Mouse (Mus musculus): ENCODE results near the gene Pnliprp1. TPM values are rescaled to one million over a fixed set of nuclear protein-coding genes. Genes with fewer than 3 reads are reported as not detected.

Gene Pnliprp1
- not detected in 2 replicates for polyA plus RNA-seq (2014; fragmentation: Nextera tagmentation; extraction: Ambion mirVana)

- Histone ChIP-seq H3K4me1 (ENCODE audit: control insufficient read depth, insufficient read depth, low read length) (peaks cover 4% of the 10 kb centered on the region; the same call in 1 of the 2 replicates), H3K27ac (replicated peaks; ENCODE audit: low read depth, low read length) (peak within 1 kb of the TSS; percentile 58), H3K9me3 (ENCODE audit: control insufficient read depth, low read length) (0 out of 2 replicates have a peak, but pooled peaks cover 8% of the 10 kb centered on the region), H3K36me3 (ENCODE audit: control insufficient read depth, insufficient read depth, low read length) (no peaks in the 10 kb centered on the region), H3K27me3 (replicated peaks; ENCODE audit: control insufficient read depth, insufficient read depth, low read length) (no peaks in the 10 kb centered on the region), H3K9ac (ENCODE audit: low read depth, low read length) (no peak within 1 kb of the TSS), H3K4me2 (ENCODE audit: low read depth, low read length) (no peak within 1 kb of the TSS), H3K4me3 (ENCODE audit: low read depth, low read length) (no peak within 1 kb of the TSS)
- DNase-seq (ENCODE audit: low spot score) (peak; percentile 33), ATAC-seq (ENCODE audit: low read depth) (no peak)
- 42% methylated on average over 5 of the region's 5 CpGs for WGBS
Observed at GRCm38 (mm10) chr19:58728445-58729031, at the start of gene Pnliprp1. Gene Pnliprp1 (plus strand): TSS chr19:58728887.

GRCm38 (mm10) chr19:58688933-58689332 lies 39.8 kb upstream of the Pnliprp1 start:
- Histone ChIP-seq H3K27ac (replicated peaks; ENCODE audit: low read depth, low read length) (no peak overlapping the region), H3K36me3 (ENCODE audit: control insufficient read depth, insufficient read depth, low read length) (no peaks in the 10 kb centered on the region), H3K4me3 (ENCODE audit: low read depth, low read length) (no peak overlapping the region), H3K9me3 (ENCODE audit: control insufficient read depth, low read length) (no peaks in the 10 kb centered on the region), H3K4me2 (ENCODE audit: low read depth, low read length) (no peak overlapping the region), H3K27me3 (replicated peaks; ENCODE audit: control insufficient read depth, insufficient read depth, low read length) (no peaks in the 10 kb centered on the region), H3K9ac (ENCODE audit: low read depth, low read length) (no peak overlapping the region), H3K4me1 (ENCODE audit: control insufficient read depth, insufficient read depth, low read length) (no peaks in the 10 kb centered on the region)
- ATAC-seq (ENCODE audit: low read depth) (no peak), DNase-seq (ENCODE audit: low spot score) (no peak)
- WGBS = 90% methylated on average over 1 of the region's 1 CpGs

GRCm38 (mm10) chr19:58695314-58695713 lies 33.4 kb upstream of the Pnliprp1 start:
- 68% methylated on average over 3 of the region's 3 CpGs for WGBS
- no peaks in the 10 kb centered on the region for H3K9me3 ChIP-seq (ENCODE audit: control insufficient read depth, low read length)
- H3K36me3 ChIP-seq (ENCODE audit: control insufficient read depth, insufficient read depth, low read length) = no peaks in the 10 kb centered on the region
- H3K9ac ChIP-seq (ENCODE audit: low read depth, low read length) = no peak overlapping the region
- no peak overlapping the region for H3K4me2 ChIP-seq (ENCODE audit: low read depth, low read length)
- ATAC-seq (ENCODE audit: low read depth) (no peak), DNase-seq (ENCODE audit: low spot score) (no peak)
- H3K4me3 ChIP-seq (ENCODE audit: low read depth, low read length) = no peak overlapping the region
- no peaks in the 10 kb centered on the region for H3K4me1 ChIP-seq (ENCODE audit: control insufficient read depth, insufficient read depth, low read length)
- no peak overlapping the region for H3K27ac ChIP-seq (replicated peaks; ENCODE audit: low read depth, low read length)
- H3K27me3 ChIP-seq (replicated peaks; ENCODE audit: control insufficient read depth, insufficient read depth, low read length) = no peaks in the 10 kb centered on the region

- 58% methylated on average over 2 of the region's 2 CpGs for WGBS
- Histone ChIP-seq H3K9me3 (ENCODE audit: control insufficient read depth, low read length) (no peaks in the 10 kb centered on the region), H3K4me2 (ENCODE audit: low read depth, low read length) (no peak overlapping the region), H3K4me1 (ENCODE audit: control insufficient read depth, insufficient read depth, low read length) (no peaks in the 10 kb centered on the region), H3K27ac (replicated peaks; ENCODE audit: low read depth, low read length) (no peak overlapping the region), H3K4me3 (ENCODE audit: low read depth, low read length) (no peak overlapping the region), H3K27me3 (replicated peaks; ENCODE audit: control insufficient read depth, insufficient read depth, low read length) (no peaks in the 10 kb centered on the region), H3K9ac (ENCODE audit: low read depth, low read length) (no peak overlapping the region), H3K36me3 (ENCODE audit: control insufficient read depth, insufficient read depth, low read length) (no peaks in the 10 kb centered on the region)
- DNase-seq (ENCODE audit: low spot score) (no peak), ATAC-seq (ENCODE audit: low read depth) (no peak)
Observed at GRCm38 (mm10) chr19:58696235-58696634, 32.5 kb upstream of the Pnliprp1 start.

- Histone ChIP-seq H3K27ac (replicated peaks; ENCODE audit: low read depth, low read length) (no peak overlapping the region), H3K9me3 (ENCODE audit: control insufficient read depth, low read length) (no peaks in the 10 kb centered on the region), H3K4me1 (ENCODE audit: control insufficient read depth, insufficient read depth, low read length) (no peaks in the 10 kb centered on the region), H3K4me3 (ENCODE audit: low read depth, low read length) (no peak overlapping the region), H3K36me3 (ENCODE audit: control insufficient read depth, insufficient read depth, low read length) (no peaks in the 10 kb centered on the region), H3K4me2 (ENCODE audit: low read depth, low read length) (no peak overlapping the region), H3K27me3 (replicated peaks; ENCODE audit: control insufficient read depth, insufficient read depth, low read length) (no peaks in the 10 kb centered on the region), H3K9ac (ENCODE audit: low read depth, low read length) (no peak overlapping the region)
- WGBS = 65% methylated on average over 4 of the region's 4 CpGs
- no peak for DNase-seq (ENCODE audit: low spot score)
- ATAC-seq (ENCODE audit: low read depth) = no peak
Observed at GRCm38 (mm10) chr19:58704556-58704955, 24.1 kb upstream of the Pnliprp1 start.

GRCm38 (mm10) chr19:58708611-58709010 lies 20.1 kb upstream of the Pnliprp1 start:
- Histone ChIP-seq H3K27me3 (replicated peaks; ENCODE audit: control insufficient read depth, insufficient read depth, low read length) (no peaks in the 10 kb centered on the region), H3K4me1 (ENCODE audit: control insufficient read depth, insufficient read depth, low read length) (no peaks in the 10 kb centered on the region), H3K27ac (replicated peaks; ENCODE audit: low read depth, low read length) (no peak overlapping the region), H3K9ac (ENCODE audit: low read depth, low read length) (no peak overlapping the region), H3K9me3 (ENCODE audit: control insufficient read depth, low read length) (no peaks in the 10 kb centered on the region), H3K4me2 (ENCODE audit: low read depth, low read length) (no peak overlapping the region), H3K36me3 (ENCODE audit: control insufficient read depth, insufficient read depth, low read length) (no peaks in the 10 kb centered on the region), H3K4me3 (ENCODE audit: low read depth, low read length) (no peak overlapping the region)
- DNase-seq (ENCODE audit: low spot score) = no peak
- 78% methylated on average over 3 of the region's 3 CpGs for WGBS
- no peak for ATAC-seq (ENCODE audit: low read depth)

- DNase-seq (ENCODE audit: low spot score) (no peak), ATAC-seq (ENCODE audit: low read depth) (no peak)
- Histone ChIP-seq H3K27ac (replicated peaks; ENCODE audit: low read depth, low read length) (no peak overlapping the region), H3K9ac (ENCODE audit: low read depth, low read length) (no peak overlapping the region), H3K9me3 (ENCODE audit: control insufficient read depth, low read length) (no peaks in the 10 kb centered on the region), H3K4me1 (ENCODE audit: control insufficient read depth, insufficient read depth, low read length) (no peaks in the 10 kb centered on the region), H3K36me3 (ENCODE audit: control insufficient read depth, insufficient read depth, low read length) (no peaks in the 10 kb centered on the region), H3K4me2 (ENCODE audit: low read depth, low read length) (no peak overlapping the region), H3K4me3 (ENCODE audit: low read depth, low read length) (no peak overlapping the region), H3K27me3 (replicated peaks; ENCODE audit: control insufficient read depth, insufficient read depth, low read length) (no peaks in the 10 kb centered on the region)
- 87% methylated on average over 4 of the region's 4 CpGs for WGBS
Observed at GRCm38 (mm10) chr19:58717925-58718324, 10.8 kb upstream of the Pnliprp1 start.

- Histone ChIP-seq H3K9ac (ENCODE audit: low read depth, low read length) (no peak overlapping the region), H3K4me2 (ENCODE audit: low read depth, low read length) (no peak overlapping the region), H3K9me3 (ENCODE audit: control insufficient read depth, low read length) (0 out of 2 replicates have a peak, but pooled peaks cover 5% of the 10 kb centered on the region), H3K36me3 (ENCODE audit: control insufficient read depth, insufficient read depth, low read length) (no peaks in the 10 kb centered on the region), H3K27ac (replicated peaks; ENCODE audit: low read depth, low read length) (no peak overlapping the region), H3K4me1 (ENCODE audit: control insufficient read depth, insufficient read depth, low read length) (no peaks in the 10 kb centered on the region), H3K4me3 (ENCODE audit: low read depth, low read length) (no peak overlapping the region), H3K27me3 (replicated peaks; ENCODE audit: control insufficient read depth, insufficient read depth, low read length) (no peaks in the 10 kb centered on the region)
- no peak for DNase-seq (ENCODE audit: low spot score)
- ATAC-seq (ENCODE audit: low read depth) = no peak
Observed at GRCm38 (mm10) chr19:58720439-58720838, 8.2 kb upstream of the Pnliprp1 start.

GRCm38 (mm10) chr19:58726551-58726950 lies 2.1 kb upstream of the Pnliprp1 start:
- no peak overlapping the region for H3K27ac ChIP-seq (replicated peaks; ENCODE audit: low read depth, low read length)
- ATAC-seq (ENCODE audit: low read depth) = no peak
- H3K4me3 ChIP-seq (ENCODE audit: low read depth, low read length) = no peak overlapping the region
- H3K36me3 ChIP-seq (ENCODE audit: control insufficient read depth, insufficient read depth, low read length) = no peaks in the 10 kb centered on the region
- no peak overlapping the region for H3K9ac ChIP-seq (ENCODE audit: low read depth, low read length)
- H3K9me3 ChIP-seq (ENCODE audit: control insufficient read depth, low read length) = 0 out of 2 replicates have a peak, but pooled peaks cover 8% of the 10 kb centered on the region
- DNase-seq (ENCODE audit: low spot score) = no peak
- H3K4me1 ChIP-seq (ENCODE audit: control insufficient read depth, insufficient read depth, low read length) = peaks cover 4% of the 10 kb centered on the region; the same call in 1 of the 2 replicates
- 88% methylated on average over 5 of the region's 5 CpGs for WGBS
- no peaks in the 10 kb centered on the region for H3K27me3 ChIP-seq (replicated peaks; ENCODE audit: control insufficient read depth, insufficient read depth, low read length)
- no peak overlapping the region for H3K4me2 ChIP-seq (ENCODE audit: low read depth, low read length)

Measured in embryonic facial prominence, embryonic 14.5 days (tissue).